Mouse (Mus musculus) liver, embryonic 14.5 days (tissue): Measurements from ENCODE around the gene Myrfl.

Source experiments
- CTCF ChIP-seq: IDR thresholded peaks from 2 replicates; pipeline ENCODE4 v1.5.1; 2016; ENCODE audit warnings: antibody characterized with exemption, low read depth, control low read depth
- EP300 ChIP-seq: IDR thresholded peaks from 2 replicates; pipeline ENCODE4 v1.6.1; 2016; ENCODE audit warnings: antibody characterized with exemption, low read depth

- TF ChIP-seq EP300 (no peak), CTCF (no peak)
Measured at GRCm38 (mm10) chr10:116766525-116766924, 130.2 kb downstream of the Myrfl start.
